8 mouse cellular contexts compared by ENCODE assay signal in genomic region chr10:71346722-71347508, GRCm38 (mm10). TPM values are rescaled to one million over a fixed set of nuclear protein-coding genes. Genes with fewer than 3 reads are reported as not detected.
DNase-seq lines count a peak whose midpoint lies in the region; ATAC-seq and TF ChIP-seq lines count a peak whose summit lies in the region.

No protein-coding gene starts in this region.

- no peak; the same call in 1 of the 2 replicates for ATAC-seq in lung, embryonic 15.5 days (ENCODE audit: borderline replicate concordance, extremely low read depth, low FRiP score, low TSS enrichment)
- ATAC-seq in midbrain, postnatal 0 days (ENCODE audit: low FRiP score): no peak

- peak; percentile 47 for DNase-seq in adrenal gland, postnatal 25 days
- DNase-seq in adrenal gland, postnatal 10 days: no peak
- DNase-seq in lung, postnatal 14 days: no peak
- DNase-seq in kidney, postnatal 10 days: peak; percentile 78
- peak; percentile 24 for DNase-seq in midbrain, postnatal 0 days (ENCODE audit: low spot score)
- no peak for DNase-seq in ovary, postnatal 36 days (ENCODE audit: low spot score)

- no peaks in the 10 kb centered on the region for H3K9me3 ChIP-seq in lung, embryonic 15.5 days
- H3K9me3 ChIP-seq in midbrain, postnatal 0 days (ENCODE audit: low read length): no peaks in the 10 kb centered on the region

- 10% methylated on average over 13 of the region's 13 CpGs for WGBS in lung, embryonic 15.5 days
- WGBS in midbrain, postnatal 0 days: 10% methylated on average over 13 of the region's 13 CpGs

- peaks cover 28% of the 10 kb centered on the region for H3K4me1 ChIP-seq in lung, embryonic 15.5 days
- H3K4me1 ChIP-seq in embryonic fibroblast, embryonic 13.5 days (ENCODE audit: control insufficient read depth, insufficient read depth, low read length): 0 out of 2 replicates have a peak, but pooled peaks cover 2% of the 10 kb centered on the region
- peaks cover 15% of the 10 kb centered on the region for H3K4me1 ChIP-seq in midbrain, postnatal 0 days (ENCODE audit: insufficient read depth, low read length)

- peak overlapping the region; percentile 80 for H3K27ac ChIP-seq in lung, embryonic 15.5 days
- H3K27ac ChIP-seq in embryonic fibroblast, embryonic 13.5 days (ENCODE audit: insufficient read depth, low read length): peak overlapping the region; percentile 14
- H3K27ac ChIP-seq in midbrain, postnatal 0 days (ENCODE audit: low read depth, low read length): peak overlapping the region; percentile 81

- no peaks in the 10 kb centered on the region for H3K27me3 ChIP-seq in lung, embryonic 15.5 days
- H3K27me3 ChIP-seq in midbrain, postnatal 0 days (ENCODE audit: insufficient read depth, low read length): no peaks in the 10 kb centered on the region

- peak overlapping the region; percentile 85 for H3K4me2 ChIP-seq in lung, embryonic 15.5 days
- H3K4me2 ChIP-seq in midbrain, postnatal 0 days (ENCODE audit: low read depth, low read length, poor library complexity, severe bottlenecking): peak overlapping the region; percentile 88

- peak overlapping the region; percentile 80 for H3K4me3 ChIP-seq in lung, embryonic 15.5 days
- H3K4me3 ChIP-seq in embryonic fibroblast, embryonic 13.5 days (ENCODE audit: insufficient read depth, low read length): peak overlapping the region; percentile 32
- peak overlapping the region; percentile 87 for H3K4me3 ChIP-seq in midbrain, postnatal 0 days (ENCODE audit: low read depth, low read length)

- peak overlapping the region; percentile 79 for H3K9ac ChIP-seq in lung, embryonic 15.5 days
- peak overlapping the region; percentile 86 for H3K9ac ChIP-seq in midbrain, postnatal 0 days (replicated peaks; ENCODE audit: low read length, poor library complexity, severe bottlenecking)

- no peak for TF ChIP-seq CTCF in embryonic fibroblast, embryonic 13.5 days (IDR thresholded peaks at IDR 0.05; ENCODE audit: borderline replicate concordance, insufficient read depth, low read length)
- peak; percentile 41 for TF ChIP-seq CTCF in midbrain, postnatal 0 days (IDR thresholded peaks at IDR 0.05)

- no peaks in the 10 kb centered on the region for H3K36me3 ChIP-seq in lung, embryonic 15.5 days
- H3K36me3 ChIP-seq in midbrain, postnatal 0 days (ENCODE audit: insufficient read depth, low read length): 0 out of 2 replicates have a peak, but pooled peaks cover 2% of the 10 kb centered on the region

- TF ChIP-seq POLR2A in embryonic fibroblast, embryonic 13.5 days (IDR thresholded peaks at IDR 0.05; ENCODE audit: low read depth, low read length): no peak

RNA-seq across cellular contexts. Expression of gene Ipmk, which starts 0.6 kb away (rescaled TPM):
- 17.2 and 21.9 TPM in 2 replicates for total RNA-seq in adrenal gland, postnatal 25 days (2021)
- 10 to 100 TPM; 17.5 to 20.5 TPM for total RNA-seq in adrenal gland, postnatal 10 days (2021)
- polyA plus RNA-seq in lung, embryonic 15.5 days (2015; fragmentation: Nextera tagmentation; extraction: Ambion mirVana): 13.7 and 14.9 TPM in 2 replicates
- polyA plus RNA-seq in embryonic fibroblast, embryonic 13.5 days (2011; ENCODE audit: insufficient read length, low read depth, missing spikeins): 11.8 and 13.7 TPM in 2 replicates
- 21.7 and 28.0 TPM in 2 replicates for total RNA-seq in midbrain, postnatal 0 days (2014; rRNA removed)
- polyA plus RNA-seq in midbrain, postnatal 0 days (2015; fragmentation: Nextera tagmentation; extraction: Ambion mirVana): 12.8 and 14.6 TPM in 2 replicates

RNA-seq across cellular contexts. Expression of gene Cisd1, which starts 2.2 kb away (rescaled TPM):
- 95.3 and 110 TPM in 2 replicates for total RNA-seq in adrenal gland, postnatal 25 days (2021)
- total RNA-seq in adrenal gland, postnatal 10 days (2021): 100 to 1,000 TPM; 157 to 163 TPM
- polyA plus RNA-seq in lung, embryonic 15.5 days (2015; fragmentation: Nextera tagmentation; extraction: Ambion mirVana): 93.0 and 96.5 TPM in 2 replicates
- polyA plus RNA-seq in embryonic fibroblast, embryonic 13.5 days (2011; ENCODE audit: insufficient read length, low read depth, missing spikeins): 27.5 and 31.4 TPM in 2 replicates
- 92.1 and 121 TPM in 2 replicates for total RNA-seq in midbrain, postnatal 0 days (2014; rRNA removed)
- 378 and 395 TPM in 2 replicates for polyA plus RNA-seq in midbrain, postnatal 0 days (2015; fragmentation: Nextera tagmentation; extraction: Ambion mirVana)

Comparison
In these comparisons a context has a peak if more than half of its experiments do, and no peak if none do; other contexts are left out.
1. DNase-seq: peak in adrenal gland, postnatal 25 days (single experiment), kidney, postnatal 10 days (single experiment) and midbrain, postnatal 0 days (single experiment); none in adrenal gland, postnatal 10 days (single experiment), lung, postnatal 14 days (single experiment) and ovary, postnatal 36 days (single experiment).
2. H3K27ac ChIP-seq: peak in every context shown above with its lines; median percentile 81 in midbrain, postnatal 0 days; 80 in lung, embryonic 15.5 days; 14 in embryonic fibroblast, embryonic 13.5 days.
3. H3K4me3 ChIP-seq: peak in every context shown above with its lines; median percentile 87 in midbrain, postnatal 0 days; 80 in lung, embryonic 15.5 days; 32 in embryonic fibroblast, embryonic 13.5 days.